Mouse (Mus musculus): ENCODE data around the gene Aqp11.

Gene Aqp11

GRCm38 (mm10) chr7:97747787-97748497, 9.9 kb upstream of the Aqp11 start:
- peak; percentile 90 for DNase-seq (ENCODE audit: low read depth)

GRCm38 (mm10) chr7:97747176-97747707, 9.2 kb upstream of the Aqp11 start:
- DNase-seq (ENCODE audit: low read depth), result no peak

GRCm38 (mm10) chr7:97745299-97745698, 7.2 kb upstream of the Aqp11 start:
- DNase-seq (ENCODE audit: low read depth), result peak; percentile 87

- DNase-seq (ENCODE audit: low read depth), result no peak
Measured at GRCm38 (mm10) chr7:97741756-97742291, 3.7 kb upstream of the Aqp11 start.

GRCm38 (mm10) chr7:97740948-97741347, 2.9 kb upstream of the Aqp11 start:
- DNase-seq (ENCODE audit: low read depth), result no peak

GRCm38 (mm10) chr7:97737256-97737637, 842 bp downstream of the Aqp11 start:
- no peak for DNase-seq (ENCODE audit: low read depth)

- DNase-seq (ENCODE audit: low read depth), result no peak
Measured at GRCm38 (mm10) chr7:97735886-97736420, 2.1 kb downstream of the Aqp11 start.

GRCm38 (mm10) chr7:97735021-97735420, 3.1 kb downstream of the Aqp11 start:
- no peak for DNase-seq (ENCODE audit: low read depth)

GRCm38 (mm10) chr7:97733606-97734005, 4.5 kb downstream of the Aqp11 start:
- no peak for DNase-seq (ENCODE audit: low read depth)

- DNase-seq (ENCODE audit: low read depth), result no peak
Measured at GRCm38 (mm10) chr7:97730427-97730826, 7.7 kb downstream of the Aqp11 start.

GRCm38 (mm10) chr7:97728666-97729614, 9.1 kb downstream of the Aqp11 start:
- DNase-seq (ENCODE audit: low read depth), result no peak

- DNase-seq (ENCODE audit: low read depth), result no peak
Measured at GRCm38 (mm10) chr7:97726778-97727177, 11.3 kb downstream of the Aqp11 start.

GRCm38 (mm10) chr7:97726080-97726479, 12.0 kb downstream of the Aqp11 start:
- no peak for DNase-seq (ENCODE audit: low read depth)

GRCm38 (mm10) chr7:97725401-97725800, 12.7 kb downstream of the Aqp11 start:
- DNase-seq (ENCODE audit: low read depth), result no peak

GRCm38 (mm10) chr7:97723646-97724538, 14.2 kb downstream of the Aqp11 start:
- no peak for DNase-seq (ENCODE audit: low read depth)

- no peak for DNase-seq (ENCODE audit: low read depth)
Measured at GRCm38 (mm10) chr7:97722278-97722918, 15.7 kb downstream of the Aqp11 start.

- DNase-seq (ENCODE audit: low read depth), result no peak
Measured at GRCm38 (mm10) chr7:97720109-97720508, 18.0 kb downstream of the Aqp11 start.

- no peak for DNase-seq (ENCODE audit: low read depth)
Measured at GRCm38 (mm10) chr7:97719078-97719477, 19.0 kb downstream of the Aqp11 start.

GRCm38 (mm10) chr7:97717326-97717725, 20.8 kb downstream of the Aqp11 start:
- no peak for DNase-seq (ENCODE audit: low read depth)

- no peak for DNase-seq (ENCODE audit: low read depth)
Measured at GRCm38 (mm10) chr7:97714651-97715050, 23.4 kb downstream of the Aqp11 start.

- DNase-seq (ENCODE audit: low read depth), result no peak
Measured at GRCm38 (mm10) chr7:97709204-97709603, 28.9 kb downstream of the Aqp11 start.
